Mouse (Mus musculus): Measurements from ENCODE around the gene Kl.

Gene Kl

GRCm38 (mm10) chr5:151034715-151035512, 82.5 kb downstream of the Kl start:
- no peak for DNase-seq (ENCODE audit: low spot score)

- no peak for DNase-seq (ENCODE audit: low spot score)
These were observed 85.5 kb downstream of the Kl start for GRCm38 (mm10) chr5:151037871-151038270.

DNA sequence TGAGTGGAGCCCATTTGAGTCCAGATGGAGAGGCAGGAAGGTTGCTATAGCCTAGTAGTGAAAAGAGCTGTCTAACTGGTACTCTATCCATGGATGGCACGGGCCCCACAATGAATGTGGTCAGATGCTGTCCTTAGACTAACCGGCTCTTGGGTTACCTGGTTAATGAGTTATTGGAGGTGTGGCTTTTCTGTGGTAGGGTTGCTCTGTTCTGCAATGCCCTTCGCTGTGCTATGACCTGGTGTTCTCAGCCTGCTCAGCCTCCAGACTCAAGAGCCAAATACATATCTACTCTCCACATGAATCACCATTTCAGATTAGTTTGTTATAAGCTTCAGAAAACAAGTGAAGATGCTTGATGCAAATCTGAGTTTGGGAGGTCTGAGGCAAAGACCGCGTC, 90.5 kb downstream of the Kl start:
- DNase-seq (ENCODE audit: low spot score), result no peak
